Mouse (Mus musculus): ENCODE measurements around the gene Atg13. TPM values are rescaled to one million over a fixed set of nuclear protein-coding genes. Genes with fewer than 3 reads are reported as not detected.

Atg13 gene
- polyA plus RNA-seq, 1 experiment, result 26.0 TPM

GRCm38 (mm10) chr2:91631826-91632225 is 78.5 kb downstream of the Atg13 start:
- WGBS, result 82% methylated on average over 5 of the region's 5 CpGs
- no peak overlapping the region for H3K4me3 ChIP-seq (ENCODE audit: low read depth, low read length)
- no peak overlapping the region for H3K27ac ChIP-seq (ENCODE audit: insufficient read depth, low read depth, low read length)
- no peaks in the 10 kb centered on the region for H3K4me1 ChIP-seq (ENCODE audit: control insufficient read depth, insufficient read depth, insufficient read length, low read length)
- no peaks in the 10 kb centered on the region for H3K36me3 ChIP-seq (ENCODE audit: control insufficient read depth, insufficient read depth, low read length)
- no peaks in the 10 kb centered on the region for H3K27me3 ChIP-seq (ENCODE audit: control insufficient read depth, insufficient read depth, low read length)
- TF ChIP-seq POLR2A (IDR thresholded peaks at IDR 0.05; ENCODE audit: low read depth, low read length) (no peak), CTCF (IDR thresholded peaks at IDR 0.05; ENCODE audit: extremely low read depth, insufficient read length, insufficient replicate concordance, low read depth, low read length) (no peak)

- H3K27ac ChIP-seq (ENCODE audit: insufficient read depth, low read depth, low read length), result no peak overlapping the region
- no peaks in the 10 kb centered on the region for H3K36me3 ChIP-seq (ENCODE audit: control insufficient read depth, insufficient read depth, low read length)
- H3K4me3 ChIP-seq (ENCODE audit: low read depth, low read length), result no peak overlapping the region
- 92% methylated on average over 12 of the region's 12 CpGs for WGBS
- no peaks in the 10 kb centered on the region for H3K4me1 ChIP-seq (ENCODE audit: control insufficient read depth, insufficient read depth, insufficient read length, low read length)
- H3K27me3 ChIP-seq (ENCODE audit: control insufficient read depth, insufficient read depth, low read length), result no peaks in the 10 kb centered on the region
- TF ChIP-seq CTCF (IDR thresholded peaks at IDR 0.05; ENCODE audit: extremely low read depth, insufficient read length, insufficient replicate concordance, low read depth, low read length), result no peak
- no peak for TF ChIP-seq POLR2A (IDR thresholded peaks at IDR 0.05; ENCODE audit: low read depth, low read length)
Observed at GRCm38 (mm10) chr2:91630384-91630783, 80.0 kb downstream of the Atg13 start.

GRCm38 (mm10) chr2:91629682-91630081 is 80.7 kb downstream of the Atg13 start:
- Histone ChIP-seq H3K27me3 (ENCODE audit: control insufficient read depth, insufficient read depth, low read length) (no peaks in the 10 kb centered on the region), H3K36me3 (ENCODE audit: control insufficient read depth, insufficient read depth, low read length) (no peaks in the 10 kb centered on the region), H3K4me3 (ENCODE audit: low read depth, low read length) (no peak overlapping the region), H3K4me1 (ENCODE audit: control insufficient read depth, insufficient read depth, insufficient read length, low read length) (no peaks in the 10 kb centered on the region), H3K27ac (ENCODE audit: insufficient read depth, low read depth, low read length) (no peak overlapping the region)
- TF ChIP-seq POLR2A (IDR thresholded peaks at IDR 0.05; ENCODE audit: low read depth, low read length), result no peak
- TF ChIP-seq CTCF (IDR thresholded peaks at IDR 0.05; ENCODE audit: extremely low read depth, insufficient read length, insufficient replicate concordance, low read depth, low read length), result no peak
- WGBS, result 76% methylated on average over 18 of the region's 18 CpGs

- 87% methylated on average over 8 of the region's 8 CpGs for whole genome bisulfite sequencing
- no peak overlapping the region for H3K27ac ChIP-seq (ENCODE audit: insufficient read depth, low read depth, low read length)
- TF ChIP-seq CTCF (IDR thresholded peaks at IDR 0.05; ENCODE audit: extremely low read depth, insufficient read length, insufficient replicate concordance, low read depth, low read length) (no peak), POLR2A (IDR thresholded peaks at IDR 0.05; ENCODE audit: low read depth, low read length) (no peak)
- H3K36me3 ChIP-seq (ENCODE audit: control insufficient read depth, insufficient read depth, low read length), result no peaks in the 10 kb centered on the region
- no peak overlapping the region for H3K4me3 ChIP-seq (ENCODE audit: low read depth, low read length)
- no peaks in the 10 kb centered on the region for H3K4me1 ChIP-seq (ENCODE audit: control insufficient read depth, insufficient read depth, insufficient read length, low read length)
- no peaks in the 10 kb centered on the region for H3K27me3 ChIP-seq (ENCODE audit: control insufficient read depth, insufficient read depth, low read length)
Observed at GRCm38 (mm10) chr2:91628171-91628570, 82.2 kb downstream of the Atg13 start.

GRCm38 (mm10) chr2:91627486-91627885 is 82.9 kb downstream of the Atg13 start:
- Histone ChIP-seq H3K4me1 (ENCODE audit: control insufficient read depth, insufficient read depth, insufficient read length, low read length) (no peaks in the 10 kb centered on the region), H3K36me3 (ENCODE audit: control insufficient read depth, insufficient read depth, low read length) (no peaks in the 10 kb centered on the region), H3K27me3 (ENCODE audit: control insufficient read depth, insufficient read depth, low read length) (no peaks in the 10 kb centered on the region), H3K27ac (ENCODE audit: insufficient read depth, low read depth, low read length) (no peak overlapping the region), H3K4me3 (ENCODE audit: low read depth, low read length) (no peak overlapping the region)
- no peak for TF ChIP-seq POLR2A (IDR thresholded peaks at IDR 0.05; ENCODE audit: low read depth, low read length)
- WGBS, result 64% methylated on average over 5 of the region's 5 CpGs

Other genes starting within 250 kb of the Atg13 start
- 1.1 and 2.7 TPM in 2 replicates for gene Ckap5, start 183.8 kb downstream of the Atg13 start, polyA plus RNA-seq (2012; rRNA removed)
- 0.20 and 0.79 TPM in 2 replicates for gene F2, start 74.2 kb downstream of the Atg13 start, polyA plus RNA-seq (2012; rRNA removed)
- 6.2 and 11.0 TPM in 2 replicates for gene Zfp408, start 60.8 kb downstream of the Atg13 start, polyA plus RNA-seq (2012; rRNA removed)
- 44.2 and 99.2 TPM in 2 replicates for gene Arhgap1, start 60.7 kb downstream of the Atg13 start, polyA plus RNA-seq (2012; rRNA removed)
- 1.5 and 1.9 TPM in 2 replicates for gene Harbi1, start 276 bp upstream of the Atg13 start, polyA plus RNA-seq (2012; rRNA removed)
- 9.9 and 20.7 TPM in 2 replicates for gene Ambra1, start 19.6 kb upstream of the Atg13 start, polyA plus RNA-seq (2012; rRNA removed)
- 2.2 and 2.9 TPM in 2 replicates for gene Chrm4, start 216.7 kb upstream of the Atg13 start, polyA plus RNA-seq (2012; rRNA removed)
- gene Mdk, start 221.7 kb upstream of the Atg13 start, polyA plus RNA-seq (2012; rRNA removed), result 2.4 and 5.9 TPM in 2 replicates
- not detected in 2 replicates for gene Gm9821, start 235.1 kb upstream of the Atg13 start, polyA plus RNA-seq (2012; rRNA removed)